Mouse (Mus musculus) mature B cell (primary cell): ENCODE measurements at regions not wholly inside any gene's neighbourhood (a gene's known extent, or its start where the extent isn't known, plus 50 kb on each side); places are given as distances from the start of the nearest gene placed in this dataset.

Source experiments
- in situ Hi-C: fragments of 300-500 bp; cut with MboI; formaldehyde crosslinking; loops from 2 replicates; pipeline ENCODE4 v1.14.3; 2019

DNA sequence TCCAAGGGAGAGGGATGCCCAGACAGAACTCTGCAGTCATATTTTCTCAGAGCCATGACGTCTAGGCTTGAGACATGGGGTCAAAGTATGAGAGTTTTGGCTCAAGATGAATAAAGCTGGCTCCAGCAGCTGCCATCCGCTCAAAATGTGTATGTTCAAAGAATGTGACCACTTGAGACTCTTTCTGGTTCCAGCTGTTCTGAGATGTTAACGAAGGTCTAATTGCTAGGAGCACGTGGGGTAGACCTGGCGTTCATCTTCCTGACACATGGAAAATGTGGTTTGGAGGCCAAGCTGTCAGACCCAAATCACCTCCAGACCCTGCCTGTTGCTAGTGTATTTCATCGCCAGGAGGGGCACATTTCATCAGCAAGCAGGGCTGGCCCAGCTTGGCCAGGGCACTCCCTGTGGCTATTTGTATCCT, 58.9 kb upstream of the Ankrd1 start:
- in situ Hi-C loops = no loop called here

DNA sequence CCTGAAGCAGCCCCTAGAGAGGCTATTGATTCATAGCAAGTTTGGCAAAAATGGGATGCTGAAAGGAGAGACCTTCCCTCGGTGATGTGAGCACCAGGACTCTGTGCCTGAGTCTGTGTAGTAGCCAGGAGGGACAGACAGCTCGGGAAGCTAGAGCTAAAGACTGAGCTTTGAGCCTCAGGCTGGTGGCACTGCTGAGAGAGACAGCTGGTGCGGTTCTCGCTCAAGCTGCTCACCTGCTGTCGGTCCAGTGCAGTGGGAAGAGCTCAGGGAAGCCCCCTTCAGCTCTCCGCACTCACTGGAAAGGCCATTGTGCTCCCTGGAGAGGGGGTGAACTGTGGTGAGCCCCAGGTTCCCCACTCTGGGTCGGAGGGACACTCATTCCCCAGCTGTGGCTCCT, 60.4 kb upstream of the Ankrd1 start:
- in situ Hi-C loops = no loop called here

DNA sequence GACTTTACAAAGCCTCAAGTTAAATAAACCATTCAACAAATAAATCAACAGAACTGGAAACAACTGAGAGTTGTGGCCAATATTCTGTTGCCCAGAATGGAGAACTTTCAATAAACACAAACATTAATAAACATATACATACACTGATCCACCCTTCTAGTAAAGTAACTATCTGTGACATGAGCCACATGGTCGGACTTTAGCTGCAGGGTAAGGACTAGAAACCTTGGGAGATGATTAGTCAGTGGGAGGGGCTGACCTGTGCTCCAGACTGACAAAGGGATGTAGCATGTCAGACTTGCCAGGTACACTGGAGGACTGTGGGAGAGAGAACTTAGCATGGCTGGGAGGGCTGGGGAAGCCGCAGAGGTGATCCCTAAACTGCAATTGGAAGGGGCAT, 61.6 kb upstream of the Ankrd1 start:
- in situ Hi-C loops = no loop called here

DNA sequence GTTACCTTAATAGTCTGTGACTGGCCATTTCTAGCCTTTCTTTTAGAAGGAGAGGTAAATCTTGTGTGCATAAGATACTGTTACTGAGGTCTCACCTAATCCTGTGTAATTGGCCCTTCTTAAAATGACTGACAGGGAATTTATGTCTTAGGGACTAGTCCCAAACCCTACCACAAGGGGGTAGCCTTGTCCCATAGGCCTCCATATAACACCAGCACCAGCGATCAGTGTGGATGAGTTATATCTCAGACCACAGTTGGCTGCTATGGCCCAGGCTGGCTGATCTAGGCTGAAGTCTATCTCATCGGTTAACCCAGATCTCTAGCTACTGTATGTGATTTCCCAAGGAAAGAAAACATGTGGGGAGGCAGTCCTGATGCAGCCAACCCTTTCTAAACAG, 63.2 kb upstream of the Ankrd1 start:
- in situ Hi-C loops = no loop called here

DNA sequence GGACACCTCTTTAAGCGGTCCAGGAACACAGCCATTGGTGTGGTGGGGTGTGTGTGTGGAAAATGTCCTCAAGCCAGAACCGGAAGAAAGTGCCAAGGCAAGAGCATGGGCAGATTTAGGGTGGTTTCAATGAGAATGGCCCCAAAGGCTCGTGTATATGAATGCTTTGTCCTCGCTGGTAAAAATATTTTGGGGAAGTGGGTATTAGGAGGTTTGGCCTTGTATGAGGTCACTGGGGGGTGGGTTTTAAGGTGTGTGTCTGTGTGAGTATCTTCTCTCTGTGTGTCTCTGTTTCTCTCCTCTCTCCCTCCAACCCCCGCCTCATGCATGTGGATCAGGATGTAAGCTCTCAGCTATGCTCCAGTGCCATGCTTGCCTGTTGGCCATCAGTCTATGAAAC, 69.8 kb upstream of the Ankrd1 start:
- in situ Hi-C loops = loop anchor here (5.0 kb wide), 1 partner anchor 243 kb away; no protein-coding TSS in a partner anchor

DNA sequence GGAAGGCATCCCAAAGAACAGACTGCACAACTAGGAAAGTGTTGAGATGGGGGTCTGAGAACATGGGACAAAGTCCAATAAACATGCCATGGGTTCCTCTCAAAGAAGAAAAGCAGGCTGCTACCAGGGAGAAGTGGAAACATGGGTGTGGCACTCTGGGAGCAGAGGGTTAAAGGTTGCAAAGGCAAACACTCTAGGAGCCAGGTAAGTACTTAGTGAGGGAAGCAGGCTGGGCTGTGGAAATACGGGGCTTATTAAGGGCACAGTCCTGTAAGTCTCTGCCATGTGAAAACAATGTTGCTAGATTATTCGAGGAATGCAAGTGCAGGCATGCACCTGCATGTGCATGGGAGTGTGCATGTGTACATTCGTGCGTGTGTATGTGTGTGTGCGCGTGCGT, 71.7 kb upstream of the Ankrd1 start:
- in situ Hi-C loops = no loop called here

DNA sequence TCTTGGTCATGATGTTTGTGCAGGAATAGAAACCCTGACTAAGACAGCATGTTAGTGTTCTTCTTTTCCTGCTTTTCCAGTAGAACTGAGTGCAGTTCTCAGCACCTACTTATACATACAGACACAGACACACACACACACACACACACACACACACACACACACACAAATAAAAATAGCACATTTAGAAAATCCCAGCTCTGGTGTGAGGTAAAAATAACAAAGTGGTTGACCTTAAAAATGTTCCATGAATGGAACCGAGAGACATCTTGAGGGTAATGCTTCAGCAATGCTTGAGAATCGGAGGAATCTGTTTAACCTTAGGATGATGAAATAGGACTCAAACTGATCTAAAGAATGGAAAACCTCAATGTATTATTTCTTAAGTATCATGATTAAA, 84.4 kb upstream of the Ankrd1 start:
- in situ Hi-C loops = no loop called here

DNA sequence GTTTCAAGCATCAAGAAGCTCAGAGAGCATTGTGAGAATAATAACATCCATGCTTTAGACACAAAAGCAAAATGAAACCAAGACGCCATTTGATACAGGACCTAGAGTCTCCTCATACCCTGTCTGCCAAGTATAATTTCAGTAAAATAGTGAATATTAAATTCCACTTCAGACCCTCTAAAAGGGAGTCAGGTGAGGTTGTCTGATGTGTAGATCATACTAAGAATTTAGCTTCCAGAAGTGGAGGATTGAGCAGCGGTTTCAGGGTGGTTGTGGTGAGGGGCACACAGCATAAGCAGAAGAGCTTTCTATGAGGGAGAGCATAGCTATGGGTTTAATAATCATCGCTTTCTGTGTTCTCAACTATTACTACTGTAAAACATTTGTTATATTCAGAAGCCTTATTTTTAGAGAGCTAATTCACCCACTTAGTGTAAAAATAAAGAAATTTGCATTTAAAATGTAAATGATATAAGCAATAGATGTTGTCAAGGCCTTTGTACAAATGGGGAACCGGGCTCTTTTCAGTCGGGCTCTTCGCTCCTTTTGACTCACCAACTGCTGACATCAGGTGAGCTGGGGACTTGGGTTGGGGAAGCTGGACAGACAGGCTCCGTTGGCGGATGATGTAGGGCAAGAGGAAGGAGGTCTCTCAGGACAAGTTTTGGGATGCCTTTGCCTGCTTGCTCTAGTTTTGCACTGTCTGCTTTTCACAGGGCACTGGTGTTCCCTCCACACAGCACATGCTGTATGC, 85.2 kb upstream of the Ankrd1 start:
- in situ Hi-C loops = no loop called here

DNA sequence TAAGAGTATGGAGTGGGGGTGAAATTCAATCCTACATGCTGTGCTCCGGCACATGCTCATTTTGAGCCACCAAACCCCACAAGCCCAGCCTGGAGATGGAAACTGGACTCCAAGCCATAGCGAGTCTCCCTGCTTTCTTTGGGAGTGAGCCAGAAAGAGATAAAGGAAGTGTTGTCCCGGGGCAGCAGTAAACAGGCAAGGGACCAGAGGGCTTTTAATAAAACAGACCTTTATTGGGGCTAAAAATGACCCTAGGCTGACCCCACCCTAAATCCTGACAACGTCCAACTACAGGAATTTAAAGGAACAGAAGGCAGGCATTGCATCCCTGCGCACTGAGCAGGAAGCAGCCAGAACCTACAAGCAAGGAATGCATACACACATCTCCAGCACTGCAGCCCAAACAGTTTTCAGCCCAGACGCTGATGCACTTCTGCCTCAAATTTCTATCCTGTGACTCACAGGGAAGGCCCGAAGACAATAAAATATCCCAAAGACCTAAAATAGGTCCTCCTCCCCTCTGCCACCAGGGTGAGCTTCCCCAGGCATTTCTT, 87.9 kb upstream of the Ankrd1 start:
- in situ Hi-C loops = no loop called here

DNA sequence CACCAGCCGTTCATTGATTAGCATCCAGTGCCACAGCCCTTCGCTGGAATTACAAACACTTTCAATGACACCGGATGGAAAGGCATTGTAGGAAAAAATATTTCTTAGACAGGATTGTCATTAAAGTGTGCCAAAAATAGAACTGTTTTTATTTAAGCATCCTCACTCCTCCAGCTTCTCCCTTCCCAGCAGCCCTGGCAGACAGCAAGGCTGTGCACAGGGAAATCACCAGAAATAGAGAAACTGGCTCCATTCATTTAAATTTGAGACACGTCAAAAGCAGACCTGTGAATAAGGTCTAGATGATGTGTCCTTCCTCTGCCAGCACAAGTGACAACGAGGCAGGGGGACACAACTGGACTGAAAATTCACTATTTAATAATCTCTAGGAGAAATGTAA, 88.5 kb upstream of the Ankrd1 start:
- in situ Hi-C loops = no loop called here

DNA sequence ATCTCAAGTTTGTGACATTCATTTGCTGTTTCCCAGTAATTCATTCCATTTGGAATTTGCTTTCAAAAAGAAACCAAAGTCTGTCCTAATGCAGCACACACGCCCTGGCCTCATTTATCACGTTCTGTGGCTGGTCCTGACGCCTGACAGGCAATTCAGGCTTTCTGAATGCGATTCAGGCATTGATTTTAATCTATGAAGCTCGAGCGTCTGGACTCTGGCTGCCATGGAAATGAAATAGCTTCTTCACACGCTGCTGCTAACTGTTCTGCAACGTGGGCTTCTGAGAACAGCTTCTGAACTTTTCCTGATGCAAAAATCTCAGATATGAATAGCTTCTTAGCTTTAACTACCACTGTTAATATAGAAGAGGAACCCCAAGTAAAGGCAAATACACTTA, 93.6 kb upstream of the Ankrd1 start:
- in situ Hi-C loops = no loop called here

DNA sequence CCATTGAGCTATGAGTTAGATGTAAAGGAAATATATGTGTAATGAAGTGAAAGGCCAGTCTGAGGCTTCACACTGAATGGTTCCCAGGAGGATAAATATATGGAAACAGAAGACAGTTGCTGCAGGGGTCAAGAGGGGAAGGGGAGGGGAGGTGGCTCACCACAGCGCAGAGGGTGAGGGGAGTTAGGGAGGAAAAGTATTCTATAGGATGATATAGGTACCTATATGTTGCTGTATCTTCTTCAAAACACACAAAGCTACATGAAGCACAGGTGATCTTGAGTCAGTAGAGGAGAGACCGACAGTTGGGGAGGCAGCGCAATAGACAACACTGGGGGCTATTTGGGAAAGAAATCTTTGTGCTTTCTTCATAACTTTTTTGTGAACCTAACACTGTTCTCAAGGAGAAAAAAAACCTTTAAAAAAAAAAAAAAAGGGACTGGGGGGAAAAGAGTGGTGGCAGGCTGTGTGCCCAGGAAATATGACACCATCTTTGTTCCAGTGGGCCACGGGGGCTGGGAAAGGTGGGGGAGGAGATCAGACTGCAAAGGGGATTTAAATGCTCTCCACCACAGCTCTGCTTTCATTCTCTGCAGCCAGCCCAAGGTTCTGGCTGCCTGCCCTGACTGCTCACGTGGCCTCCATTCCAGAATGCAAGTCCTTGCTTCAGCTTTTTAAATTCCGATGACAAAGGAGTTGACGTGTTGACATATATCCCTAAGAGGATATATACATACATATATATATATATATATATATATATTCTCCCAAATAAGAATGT, 94.5 kb upstream of the Ankrd1 start:
- in situ Hi-C loops = no loop called here

DNA sequence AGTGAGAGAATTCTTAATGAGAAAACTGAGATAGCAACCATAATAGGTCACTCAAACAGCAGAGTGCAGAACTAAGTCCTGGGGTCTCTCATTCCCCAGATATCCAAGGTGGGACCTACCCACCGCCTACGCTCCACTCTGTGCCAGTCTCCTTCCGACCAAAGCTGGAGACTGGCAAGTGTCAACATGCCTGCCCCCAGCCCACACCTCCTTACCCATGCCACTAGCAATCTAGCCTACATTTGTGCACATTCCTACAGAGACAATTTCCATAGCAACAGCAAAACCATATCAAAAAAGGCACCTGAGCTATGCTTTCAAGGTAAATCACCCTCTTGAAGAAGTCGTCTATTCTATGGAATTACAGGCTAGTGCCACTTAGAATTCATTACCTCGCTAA, 97.3 kb upstream of the Ankrd1 start:
- in situ Hi-C loops = no loop called here

DNA sequence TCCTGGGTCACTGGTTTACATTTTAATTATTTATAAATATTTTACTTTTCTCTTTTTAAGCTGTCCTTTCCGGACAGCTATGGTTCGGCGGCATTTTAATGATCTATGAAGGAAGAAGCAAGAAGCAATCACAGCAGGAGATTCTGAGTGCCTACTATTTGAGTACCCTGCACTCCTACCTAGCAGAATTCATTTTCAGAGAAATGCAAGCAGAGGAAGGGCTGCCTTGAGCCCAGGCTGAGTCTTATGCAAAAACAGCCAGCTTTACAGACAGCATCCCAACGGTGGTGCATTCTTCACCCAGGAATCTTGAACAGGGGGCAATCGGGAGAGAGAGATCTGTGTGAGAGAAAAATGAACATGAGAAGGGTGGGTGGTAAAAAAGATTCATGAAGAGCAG, 97.7 kb upstream of the Ankrd1 start:
- in situ Hi-C loops = no loop called here

DNA sequence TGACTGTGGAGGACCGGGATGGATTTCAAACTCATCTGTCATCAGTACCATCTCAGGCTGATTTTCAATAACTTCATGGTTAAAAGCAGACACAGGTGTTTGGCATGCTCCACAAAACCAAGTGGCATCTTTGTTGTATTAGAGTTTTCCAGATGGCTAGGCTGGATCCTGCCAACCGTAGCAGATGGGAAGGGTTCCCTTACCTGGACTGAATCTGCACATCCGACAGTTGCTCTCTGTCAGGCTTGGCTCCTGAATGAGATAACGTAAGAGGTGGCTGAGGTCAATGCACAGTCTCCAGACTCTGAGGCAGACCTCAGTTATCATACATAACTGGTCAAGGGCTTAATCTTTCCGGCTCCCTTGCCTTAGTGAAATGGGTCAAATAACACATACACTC, 99.0 kb upstream of the Ankrd1 start:
- in situ Hi-C loops = no loop called here

DNA sequence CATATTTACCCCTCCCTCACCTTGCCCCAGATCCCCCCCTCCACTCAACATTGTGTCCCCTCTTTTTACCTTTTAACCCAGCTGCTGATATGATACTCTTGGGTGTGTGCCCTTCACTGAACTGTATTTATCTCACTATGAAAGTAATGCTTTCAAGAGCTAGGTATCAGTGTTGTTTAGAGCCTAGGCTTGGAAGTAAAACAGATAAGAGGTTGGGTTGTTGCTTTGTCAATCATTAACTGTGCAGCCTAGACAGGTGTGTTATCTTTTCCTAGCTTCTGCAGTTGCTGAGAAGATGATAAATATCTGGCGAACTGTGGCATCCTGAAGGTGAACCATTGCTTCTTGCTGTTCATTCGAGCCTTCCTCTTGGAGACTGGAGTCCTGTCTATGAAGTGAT, 101.2 kb upstream of the Ankrd1 start:
- in situ Hi-C loops = no loop called here

DNA sequence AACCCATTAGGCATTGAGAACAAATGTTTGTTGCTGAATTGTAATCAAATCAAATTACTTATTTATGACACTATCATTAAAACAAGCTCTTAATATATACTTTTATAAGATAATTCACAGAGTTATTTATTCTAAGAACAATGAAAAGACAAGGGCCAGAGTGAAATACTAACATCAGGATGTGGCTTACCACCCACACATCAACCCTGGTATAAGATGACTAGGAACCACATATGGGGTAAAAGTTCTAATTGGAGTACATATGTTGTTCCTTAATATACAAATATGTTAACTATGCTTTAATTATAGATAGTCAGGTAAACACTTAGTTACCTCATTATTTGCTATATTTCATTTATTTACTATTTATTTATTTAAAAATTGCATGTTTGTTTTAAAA, 101.7 kb upstream of the Ankrd1 start:
- in situ Hi-C loops = no loop called here

DNA sequence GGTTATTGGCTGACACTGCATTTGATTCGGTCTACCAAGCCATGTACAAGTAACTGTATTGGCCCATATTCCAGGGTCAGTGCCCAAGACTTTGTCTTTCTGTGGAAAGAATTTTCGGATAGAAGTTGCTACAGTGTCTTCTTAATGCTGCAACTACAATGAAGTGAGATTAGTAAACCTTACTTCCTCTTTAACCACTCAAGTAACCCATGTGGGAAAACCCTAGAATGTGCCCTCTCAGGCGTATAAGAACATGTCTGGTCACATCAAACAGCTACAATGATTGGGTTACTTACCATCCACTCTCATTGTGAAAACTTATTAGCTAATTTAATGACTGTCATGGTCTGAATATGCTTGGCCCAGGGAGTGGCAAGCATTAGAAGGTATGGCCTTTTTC, 102.3 kb upstream of the Ankrd1 start:
- in situ Hi-C loops = no loop called here

DNA sequence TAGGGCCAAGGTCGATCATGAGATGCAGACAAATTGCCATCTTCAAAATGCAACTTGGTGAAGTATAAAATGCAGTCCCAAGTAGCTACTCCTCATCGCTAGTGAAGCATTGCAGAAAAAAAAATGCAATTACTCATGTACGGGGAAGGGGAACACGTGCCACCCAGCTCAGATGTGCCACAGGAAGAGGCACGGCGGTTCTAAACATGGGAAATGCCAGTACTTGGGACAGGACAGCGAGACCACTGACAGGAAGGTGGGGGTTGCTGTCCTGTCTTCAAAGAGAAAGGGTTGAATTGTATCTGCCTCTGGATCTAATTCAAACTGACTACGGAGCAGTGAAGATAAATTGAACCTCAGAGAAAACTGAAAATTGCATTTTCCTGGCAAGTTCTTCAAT, 104.6 kb upstream of the Ankrd1 start:
- in situ Hi-C loops = no loop called here

DNA sequence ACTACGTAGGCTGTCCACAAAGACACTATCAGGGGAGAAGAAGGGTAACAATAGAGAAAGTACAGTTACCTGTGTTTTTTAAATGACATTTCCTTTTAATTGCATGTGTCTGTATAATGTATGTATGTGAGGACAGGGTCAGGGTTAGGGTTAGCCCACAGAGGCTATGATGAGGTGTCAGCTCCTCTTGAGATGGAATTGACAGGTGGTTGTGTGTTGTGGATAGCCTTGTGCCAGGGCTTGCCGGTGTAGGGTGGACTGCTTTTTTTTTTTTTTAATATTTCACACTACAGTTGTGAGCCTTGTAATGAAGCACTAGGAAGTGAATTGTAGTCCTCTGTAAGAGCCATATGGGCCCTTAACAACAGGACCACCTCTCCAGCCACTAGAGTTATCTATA, 105.7 kb upstream of the Ankrd1 start:
- in situ Hi-C loops = no loop called here

DNA sequence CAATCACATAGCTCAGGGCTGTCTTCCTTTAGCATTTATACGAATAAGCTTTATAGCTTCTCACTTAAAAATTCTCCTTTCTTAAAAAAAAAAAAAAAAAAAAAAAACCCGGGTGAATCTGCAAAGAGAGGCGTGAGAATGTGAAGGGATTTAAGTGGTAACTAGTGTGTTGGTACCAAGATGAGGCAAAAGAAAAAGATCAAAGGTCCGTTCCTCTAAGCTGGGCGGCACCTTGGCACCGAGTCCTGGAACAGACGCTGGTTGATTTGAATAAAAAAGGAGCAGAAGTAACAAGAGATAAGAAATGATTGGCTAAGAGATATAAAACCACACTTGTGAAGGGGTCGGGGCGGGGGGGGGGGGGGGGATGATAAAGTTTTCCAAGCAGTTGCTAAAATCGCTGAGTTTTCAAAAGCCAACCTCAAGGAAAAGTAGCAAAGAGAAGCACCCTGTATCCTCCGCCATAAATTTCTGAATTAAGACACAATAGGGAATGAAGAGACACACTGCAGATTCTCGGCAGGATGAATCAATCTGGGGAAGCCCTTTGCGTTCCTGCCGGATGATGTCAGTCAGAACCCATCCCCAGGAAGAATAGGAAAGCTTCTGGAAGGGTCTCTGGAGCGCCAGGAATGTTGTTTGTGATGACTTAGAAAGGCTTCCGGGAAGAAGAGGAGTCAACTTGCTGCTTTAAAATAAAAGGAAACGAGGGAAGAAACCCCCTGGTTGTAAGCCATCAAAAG, 107.7 kb upstream of the Ankrd1 start:
- in situ Hi-C loops = no loop called here

DNA sequence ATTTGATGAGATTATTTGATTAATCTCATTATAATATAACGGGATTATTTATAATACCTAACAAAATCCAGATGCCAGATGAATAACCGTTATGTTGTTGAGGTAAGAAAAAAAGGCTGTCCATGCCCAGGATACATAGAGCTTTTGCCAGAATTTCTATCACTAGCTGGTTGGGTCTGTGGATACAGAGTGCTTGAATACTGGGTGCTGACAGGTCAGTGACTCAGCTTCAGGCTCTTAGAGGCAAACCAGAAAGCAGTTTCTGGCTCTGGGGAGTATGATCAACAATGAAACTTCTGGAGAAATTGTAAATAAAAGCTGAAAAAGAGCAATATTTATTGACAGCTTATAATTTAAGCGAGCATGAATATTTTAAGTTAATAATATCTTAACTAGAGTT, 109.4 kb upstream of the Ankrd1 start:
- in situ Hi-C loops = no loop called here

DNA sequence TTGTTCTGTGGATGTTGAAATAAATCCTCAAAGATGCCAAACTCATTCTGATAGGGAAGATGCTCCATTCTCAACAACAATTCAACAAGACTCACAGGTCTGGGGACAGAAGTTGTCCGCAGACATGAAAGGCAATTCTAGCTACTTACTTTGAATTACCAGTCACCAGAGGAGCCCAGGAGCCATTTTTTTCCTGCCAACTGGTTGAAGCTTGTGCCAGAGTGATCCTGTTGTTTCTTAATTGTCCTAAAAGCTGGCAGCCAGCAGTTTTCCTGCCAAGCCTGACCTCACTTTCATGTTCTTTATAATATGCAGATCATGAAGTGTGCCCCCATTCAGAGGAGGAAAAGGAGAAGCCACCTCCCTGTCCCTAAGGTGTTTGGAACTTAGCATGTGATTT, 110.0 kb upstream of the Ankrd1 start:
- in situ Hi-C loops = no loop called here
